Comparison of ENCODE assay signal across 8 mouse cellular contexts in genomic region chr7:84355619-84356570, GRCm38 (mm10). TPM values are rescaled to one million over a fixed set of nuclear protein-coding genes. Genes with fewer than 3 reads are reported as not detected.
DNase-seq lines count a peak whose midpoint lies in the region; ATAC-seq and TF ChIP-seq lines count a peak whose summit lies in the region.

No protein-coding gene starts in this region.

- no peak overlapping the region for H3K9ac ChIP-seq in liver, embryonic 11.5 days (ENCODE audit: low read depth, low read length)
- H3K9ac ChIP-seq in intestine, embryonic 14.5 days (ENCODE audit: low read length), result no peak overlapping the region
- no peak overlapping the region for H3K9ac ChIP-seq in midbrain, embryonic 11.5 days (ENCODE audit: low read length)

- H3K9me3 ChIP-seq in liver, embryonic 11.5 days (ENCODE audit: control insufficient read depth, low read length), result no peaks in the 10 kb centered on the region
- no peaks in the 10 kb centered on the region for H3K9me3 ChIP-seq in intestine, embryonic 14.5 days (ENCODE audit: control insufficient read depth, low read length)
- no peaks in the 10 kb centered on the region for H3K9me3 ChIP-seq in midbrain, embryonic 11.5 days (ENCODE audit: control insufficient read depth, low read length)

- no peak overlapping the region for H3K27ac ChIP-seq in liver, embryonic 11.5 days (ENCODE audit: low read depth, low read length)
- H3K27ac ChIP-seq in bone marrow, adult 2 months (ENCODE audit: control insufficient read depth, insufficient read depth, low read depth, low read length, poor library complexity), result no peak overlapping the region
- peak overlapping the region; percentile 15 for H3K27ac ChIP-seq in embryonic fibroblast, embryonic 13.5 days (ENCODE audit: insufficient read depth, low read length)
- no peak overlapping the region for H3K27ac ChIP-seq in intestine, embryonic 14.5 days (ENCODE audit: low read depth)
- H3K27ac ChIP-seq in midbrain, embryonic 11.5 days (ENCODE audit: low read depth, low read length), result no peak overlapping the region

- no peaks in the 10 kb centered on the region for H3K4me1 ChIP-seq in liver, embryonic 11.5 days (replicated peaks; ENCODE audit: control insufficient read depth, insufficient read depth, low read length)
- H3K4me1 ChIP-seq in bone marrow, adult 2 months (ENCODE audit: control insufficient read depth, insufficient read depth, low read length), result no peaks in the 10 kb centered on the region; the same call in 1 of the 2 replicates
- peaks cover 9% of the 10 kb centered on the region; the same call in 1 of the 2 replicates for H3K4me1 ChIP-seq in embryonic fibroblast, embryonic 13.5 days (ENCODE audit: control insufficient read depth, insufficient read depth, low read length)
- 0 out of 2 replicates have a peak, but pooled peaks cover 2% of the 10 kb centered on the region for H3K4me1 ChIP-seq in intestine, embryonic 14.5 days (replicated peaks; ENCODE audit: control insufficient read depth, insufficient read depth, low read length)
- no peaks in the 10 kb centered on the region for H3K4me1 ChIP-seq in midbrain, embryonic 11.5 days (ENCODE audit: control insufficient read depth, insufficient read depth, low read length)

- no peak overlapping the region for H3K4me3 ChIP-seq in liver, embryonic 11.5 days (ENCODE audit: low read depth, low read length)
- H3K4me3 ChIP-seq in bone marrow, adult 2 months (replicated peaks; ENCODE audit: control insufficient read depth, low read depth, low read length), result no peak overlapping the region
- H3K4me3 ChIP-seq in embryonic fibroblast, embryonic 13.5 days (ENCODE audit: insufficient read depth, low read length), result no peak overlapping the region
- no peak overlapping the region for H3K4me3 ChIP-seq in intestine, embryonic 14.5 days (ENCODE audit: low read depth, low read length)
- no peak overlapping the region for H3K4me3 ChIP-seq in midbrain, embryonic 11.5 days (ENCODE audit: low read depth, low read length)

- WGBS in liver, embryonic 11.5 days, result 61% methylated on average over 10 of the region's 10 CpGs
- WGBS in bone marrow, adult 2 months, result 57% methylated on average over 10 of the region's 10 CpGs
- 66% methylated on average over 10 of the region's 10 CpGs for WGBS in intestine, embryonic 14.5 days
- 74% methylated on average over 10 of the region's 10 CpGs for WGBS in midbrain, embryonic 11.5 days

- no peak for ATAC-seq in liver, embryonic 11.5 days (replicated peaks; ENCODE audit: low FRiP score)
- peak; percentile 43; the same call in 1 of the 2 replicates for ATAC-seq in intestine, embryonic 14.5 days (replicated peaks; ENCODE audit: low FRiP score, low TSS enrichment, low read depth)
- peak; percentile 49 for ATAC-seq in midbrain, embryonic 11.5 days (ENCODE audit: low FRiP score)

- H3K36me3 ChIP-seq in liver, embryonic 11.5 days (ENCODE audit: control insufficient read depth, insufficient read depth, low read length), result no peaks in the 10 kb centered on the region
- 0 out of 2 replicates have a peak, but pooled peaks cover 4% of the 10 kb centered on the region for H3K36me3 ChIP-seq in intestine, embryonic 14.5 days (ENCODE audit: control insufficient read depth, insufficient read depth, low read length)
- 0 out of 2 replicates have a peak, but pooled peaks cover 7% of the 10 kb centered on the region for H3K36me3 ChIP-seq in midbrain, embryonic 11.5 days (ENCODE audit: control insufficient read depth, insufficient read depth, low read length)

- H3K27me3 ChIP-seq in liver, embryonic 11.5 days (replicated peaks; ENCODE audit: control insufficient read depth, insufficient read depth, low read length), result no peaks in the 10 kb centered on the region
- H3K27me3 ChIP-seq in intestine, embryonic 14.5 days (replicated peaks; ENCODE audit: control insufficient read depth, insufficient read depth, low read length), result no peaks in the 10 kb centered on the region
- no peaks in the 10 kb centered on the region for H3K27me3 ChIP-seq in midbrain, embryonic 11.5 days (ENCODE audit: control insufficient read depth, insufficient read depth, low read length)

- TF ChIP-seq POLR2A in bone marrow, adult 2 months (IDR thresholded peaks at IDR 0.05; ENCODE audit: borderline replicate concordance, control insufficient read depth, low read depth, low read length), result no peak
- no peak for TF ChIP-seq POLR2A in embryonic fibroblast, embryonic 13.5 days (IDR thresholded peaks at IDR 0.05; ENCODE audit: low read depth, low read length)

- H3K4me2 ChIP-seq in liver, embryonic 11.5 days, result no peak overlapping the region
- H3K4me2 ChIP-seq in intestine, embryonic 14.5 days (ENCODE audit: low read length), result no peak overlapping the region
- H3K4me2 ChIP-seq in midbrain, embryonic 11.5 days, result no peak overlapping the region

- peak; percentile 34; the same call in 1 of the 2 replicates for TF ChIP-seq CTCF in bone marrow, adult 2 months (IDR thresholded peaks at IDR 0.05; ENCODE audit: control insufficient read depth, insufficient read depth, low read length)
- peak; percentile 46; the same call in 1 of the 2 replicates for TF ChIP-seq CTCF in embryonic fibroblast, embryonic 13.5 days (IDR thresholded peaks at IDR 0.05; ENCODE audit: borderline replicate concordance, insufficient read depth, low read length)

- peak; percentile 23 for DNase-seq in liver
- DNase-seq in liver, embryonic 11.5 days (ENCODE audit: low spot score), result no peak
- peak; percentile 59 for DNase-seq in intestine, embryonic 14.5 days (ENCODE audit: low spot score)
- DNase-seq in left cerebral cortex, adult 18-20 months (ENCODE audit: low spot score in 2 of 2), result peak; percentile 60 to 66
- peak; percentile 88 for DNase-seq in midbrain, embryonic 11.5 days (ENCODE audit: low spot score, missing footprints)
- peak; percentile 75 for DNase-seq in testis, postnatal 10 days (ENCODE audit: low spot score)

RNA-seq across cellular contexts. Expression of gene Arnt2, which starts 54.1 kb away (rescaled TPM):
- polyA plus RNA-seq in liver, embryonic 11.5 days (2014; fragmentation: Nextera tagmentation; extraction: Ambion mirVana), result 2.2 and 2.7 TPM in 2 replicates
- polyA plus RNA-seq in bone marrow, adult 2 months (2011; ENCODE audit: insufficient read depth, insufficient read length, low replicate concordance, missing spikeins), result 2.0 and 2.5 TPM in 2 replicates
- polyA plus RNA-seq in embryonic fibroblast, embryonic 13.5 days (2011; ENCODE audit: insufficient read length, low read depth, missing spikeins), result 14.4 and 20.2 TPM in 2 replicates
- 5.8 and 8.0 TPM in 2 replicates for polyA plus RNA-seq in intestine, embryonic 14.5 days (2014; fragmentation: Nextera tagmentation; extraction: Ambion mirVana)
- total RNA-seq in left cerebral cortex, adult 18-20 months (2021), result 100 to 1,000 TPM; 250 to 252 TPM
- polyA plus RNA-seq in midbrain, embryonic 11.5 days (2014; fragmentation: Nextera tagmentation; extraction: Ambion mirVana), result 34.9 and 36.4 TPM in 2 replicates
